Mouse (Mus musculus): ENCODE measurements around the gene Dusp23. TPM values are rescaled to one million over a fixed set of nuclear protein-coding genes. Genes with fewer than 3 reads are reported as not detected.

Gene Dusp23
- total RNA-seq, 1 experiment from 2014 or later = 12.4 TPM

Other genes starting within 250 kb of the Dusp23 start
- 1.2 and 1.6 TPM in 2 replicates for gene Slamf9, start 157.6 kb downstream of the Dusp23 start, total RNA-seq (2021)
- 2.4 and 2.8 TPM in 2 replicates for gene Igsf9, start 151.2 kb downstream of the Dusp23 start, total RNA-seq (2021)
- 105 and 120 TPM in 2 replicates for gene Tagln2, start 132.9 kb downstream of the Dusp23 start, total RNA-seq (2021)
- 0.22 and 1.0 TPM in 2 replicates for gene Cfap45, start 112.2 kb downstream of the Dusp23 start, total RNA-seq (2021)
- 0.41 TPM in 1 of 2 replicates, not detected in the other for gene Vsig8, start 77.0 kb downstream of the Dusp23 start, total RNA-seq (2021)
- gene Slamf8, start 42.4 kb downstream of the Dusp23 start, total RNA-seq (2021) = 0.98 TPM in 1 of 2 replicates, not detected in the other
- gene Fcrl6, start 30.4 kb downstream of the Dusp23 start, total RNA-seq (2021) = not detected in 2 replicates
- gene Crp, start 65.1 kb upstream of the Dusp23 start, total RNA-seq (2021) = 1.4 and 32.1 TPM in 2 replicates